Mouse (Mus musculus) liver, adult 2 months (tissue): ENCODE measurements around the gene Shq1.

Experiments
- CTCF ChIP-seq: fragments of 200-500 bp; IDR thresholded peaks from 2 replicates; pipeline ENCODE4 v1.5.1; 2011; ENCODE audit warnings: low read depth, low read length, control low read depth
- POLR2A ChIP-seq: fragments of 200-500 bp; IDR thresholded peaks from 2 replicates; pipeline ENCODE4 v1.6.1; 2011; ENCODE audit warnings: low read length, control low read depth; ENCODE audit not compliant: insufficient read depth; ENCODE audit errors: extremely low read depth

- TF ChIP-seq POLR2A (no peak), CTCF (peak; percentile 34; the same call in 1 of the 2 replicates)
Observed at GRCm38 (mm10) chr6:100645469-100646201, 25.3 kb downstream of the Shq1 start.
